Mouse (Mus musculus) CH12.LX (cell line): ENCODE results near the gene Kcnk18. TPM values are rescaled to one million over a fixed set of nuclear protein-coding genes. Genes with fewer than 3 reads are reported as not detected.

Experiments used
- DNase-seq: peaks from one replicate; pipeline ENCODE4 v3.0.0-alpha.2; 2013; ENCODE audit errors: extremely low read depth
- H3K27ac ChIP-seq: 2 replicates; pipeline ENCODE4 v1.5.1; 2012; ENCODE audit warnings: low read depth, mild to moderate bottlenecking, control low read depth, moderate library complexity; ENCODE audit not compliant: insufficient read depth
- H3K27me3 ChIP-seq: replicated peaks from 2 replicates; pipeline ENCODE3; 2012; ENCODE audit warnings: inconsistent platforms
- H3K36me3 ChIP-seq, 2 experiments: replicated peaks in 1 of 2; 2 replicates each; pipeline versions ENCODE3 to v1.6.1; 2012; ENCODE audit warnings: inconsistent platforms in 1 of 2, low read length in 1 of 2, mild to moderate bottlenecking in 1 of 2, mixed read lengths in 1 of 2, moderate library complexity in 1 of 2; ENCODE audit not compliant: control insufficient read depth in 1 of 2, insufficient read depth in 1 of 2
- H3K4me1 ChIP-seq, 2 experiments: 2 replicates each; pipeline ENCODE4 v1.6.1; 2012; ENCODE audit warnings: inconsistent platforms in 1 of 2, moderate library complexity in 1 of 2; ENCODE audit not compliant: insufficient read depth in 2 of 2, control insufficient read depth in 1 of 2
- H3K4me2 ChIP-seq: 2 replicates; pipeline ENCODE4 v1.6.1; 2012; ENCODE audit warnings: low read depth, mild to moderate bottlenecking, control low read depth; ENCODE audit not compliant: poor library complexity, insufficient read depth, severe bottlenecking
- H3K4me3 ChIP-seq, 3 experiments: fragments of 150-350 bp in 1 of 3; sonication (generic) in 1 of 3; replicated peaks in 1 of 3; 2 replicates each; pipeline versions ENCODE3 to v1.5.1; 2011 to 2012; ENCODE audit warnings: low read depth in 2 of 3, low read length in 2 of 3, mild to moderate bottlenecking in 2 of 3, moderate library complexity in 2 of 3, control low read depth in 1 of 3, improper control_type of control experiment in 1 of 3, inconsistent platforms in 1 of 3, mixed read lengths in 1 of 3; ENCODE audit not compliant: poor library complexity in 1 of 3
- H3K79me2 ChIP-seq: replicated peaks from 2 replicates; pipeline ENCODE4 v1.6.1; 2012; ENCODE audit warnings: mild to moderate bottlenecking, moderate library complexity; ENCODE audit not compliant: control insufficient read depth, poor library complexity, insufficient read depth, severe bottlenecking; ENCODE audit errors: extremely low read depth
- H3K9ac ChIP-seq: 2 replicates; pipeline ENCODE4 v1.6.1; 2012; ENCODE audit warnings: low read depth, mild to moderate bottlenecking, control low read depth, moderate library complexity; ENCODE audit not compliant: insufficient read depth
- H3K9me3 ChIP-seq: replicated peaks from 2 replicates; pipeline ENCODE3; 2012; ENCODE audit warnings: low read length, inconsistent platforms, mixed read lengths
- BHLHE40 ChIP-seq: IDR thresholded peaks from 2 replicates; pipeline ENCODE4 v1.6.1; 2011; ENCODE audit warnings: mild to moderate bottlenecking, low read depth, low read length, improper control_type of control experiment
- CHD2 ChIP-seq: IDR thresholded peaks from 2 replicates; pipeline ENCODE4 v1.6.1; 2011; ENCODE audit warnings: low read length, improper control_type of control experiment
- CTCF ChIP-seq, 2 experiments: IDR thresholded peaks in 1 of 2; conservative IDR thresholded peaks in 1 of 2; 2 replicates each; pipeline ENCODE4 v1.5.1; 2011 to 2012; ENCODE audit warnings: low read depth in 2 of 2, low read length in 2 of 2, improper control_type of control experiment in 1 of 2, inconsistent platforms in 1 of 2, mild to moderate bottlenecking in 1 of 2, moderate library complexity in 1 of 2
- IRF4 ChIP-seq: IDR thresholded peaks from 2 replicates; pipeline ENCODE4 v1.6.1; 2014; ENCODE audit warnings: low read depth, mild to moderate bottlenecking, inconsistent platforms, low read length, improper control_type of control experiment
- JUN ChIP-seq: IDR thresholded peaks from 2 replicates; pipeline ENCODE4 v1.6.1; 2011; ENCODE audit warnings: low read depth, mild to moderate bottlenecking, low read length, improper control_type of control experiment, moderate library complexity; ENCODE audit not compliant: insufficient read depth
- JUND ChIP-seq: conservative IDR thresholded peaks from 2 replicates; pipeline ENCODE4 v1.6.1; 2011; ENCODE audit warnings: low read depth, low read length, improper control_type of control experiment
- MAFK ChIP-seq: IDR thresholded peaks from 2 replicates; pipeline ENCODE4 v1.6.1; 2011; ENCODE audit warnings: low read length, improper control_type of control experiment; ENCODE audit not compliant: insufficient replicate concordance
- MAX ChIP-seq: IDR thresholded peaks from 2 replicates; pipeline ENCODE4 v1.6.1; 2011; ENCODE audit warnings: low read length, improper control_type of control experiment
- MAZ ChIP-seq: IDR thresholded peaks from 2 replicates; pipeline ENCODE4 v1.6.1; 2012; ENCODE audit warnings: low read depth, mild to moderate bottlenecking, inconsistent platforms, low read length, improper control_type of control experiment, moderate library complexity
- MEF2A ChIP-seq: IDR thresholded peaks from 2 replicates; pipeline ENCODE4 v1.6.1; 2014; ENCODE audit warnings: low read depth, mild to moderate bottlenecking, inconsistent platforms, low read length, improper control_type of control experiment, borderline replicate concordance
- MYC ChIP-seq: IDR thresholded peaks from 2 replicates; pipeline ENCODE4 v1.6.1; 2011; ENCODE audit warnings: low read depth, mild to moderate bottlenecking, improper control_type of control experiment, low read length
- POLR2A ChIP-seq: IDR thresholded peaks from 2 replicates; pipeline ENCODE4 v1.6.1; 2011; ENCODE audit warnings: low read depth, mild to moderate bottlenecking, improper control_type of control experiment, low read length
- RAD21 ChIP-seq: IDR thresholded peaks from 2 replicates; pipeline ENCODE4 v1.6.1; 2011; ENCODE audit warnings: low read depth, mild to moderate bottlenecking, low read length, improper control_type of control experiment, moderate library complexity
- SMC3 ChIP-seq: IDR thresholded peaks from 2 replicates; pipeline ENCODE4 v1.6.1; 2011; ENCODE audit warnings: low read depth, low read length, improper control_type of control experiment
- TBP ChIP-seq: conservative IDR thresholded peaks from 2 replicates; pipeline ENCODE4 v1.6.1; 2011; ENCODE audit warnings: low read depth, low read length, improper control_type of control experiment
- TCF12 ChIP-seq: IDR thresholded peaks from 2 replicates; pipeline ENCODE4 v1.6.1; 2014; ENCODE audit warnings: low read depth, mild to moderate bottlenecking, inconsistent platforms, low read length, improper control_type of control experiment
- UBTF ChIP-seq: IDR thresholded peaks from 2 replicates; pipeline ENCODE4 v1.6.1; 2012; ENCODE audit warnings: low read depth, mild to moderate bottlenecking, inconsistent platforms, low read length, improper control_type of control experiment, moderate library complexity
- USF2 ChIP-seq: conservative IDR thresholded peaks from 2 replicates; pipeline ENCODE4 v1.6.1; 2011; ENCODE audit warnings: low read depth, low read length, improper control_type of control experiment
- ZC3H11A ChIP-seq: IDR thresholded peaks from 2 replicates; pipeline ENCODE4 v1.6.1; 2012; ENCODE audit warnings: low read depth, mild to moderate bottlenecking, inconsistent platforms, low read length, improper control_type of control experiment
- ZKSCAN1 ChIP-seq: IDR thresholded peaks from 2 replicates; pipeline ENCODE4 v1.6.1; 2012; ENCODE audit warnings: low read depth, inconsistent platforms, low read length, improper control_type of control experiment, borderline replicate concordance
- ZMIZ1 ChIP-seq: IDR thresholded peaks from 2 replicates; pipeline ENCODE4 v1.6.1; 2012; ENCODE audit warnings: low read depth, mild to moderate bottlenecking, inconsistent platforms, low read length, improper control_type of control experiment
- ZNF384 ChIP-seq: IDR thresholded peaks from 2 replicates; pipeline ENCODE4 v1.6.1; 2012; ENCODE audit warnings: low read depth, low read length, improper control_type of control experiment, inconsistent platforms
- dilution Hi-C: fragments of 300-500 bp; cut with MboI; formaldehyde crosslinking; loops from 2 replicates; pipeline ENCODE4 v1.14.3; 2020; ENCODE audit warnings: low sequenced_read_pairs; ENCODE audit not compliant: extremely low pct_unique_long_range_greater_than_20kb, extremely low pct_ligation_motif_present
- in situ Hi-C: fragments of 300-500 bp; cut with MboI; formaldehyde crosslinking; loops from 3 replicates; pipeline ENCODE4 v1.14.3; 2019; ENCODE audit warnings: low sequenced_read_pairs, low pct_ligation_motif_present, low pct_unique_long_range_greater_than_20kb, mixed read lengths
- polyA plus RNA-seq: library from polyadenylated mRNA; unstranded; fragments of >175 nt; gene quantifications from 2 replicates; pipeline ENCODE4 v1.2.1, GENCODE M21; 2012; ENCODE audit warnings: low read depth; ENCODE audit not compliant: insufficient read length
- total RNA-seq, 2 experiments: library from RNA; depleted of rRNA; stranded (reverse); fragments of 300-350 nt in 1 of 2; fragments of >200 nt in 1 of 2; gene quantifications; 2 replicates each; pipeline ENCODE4 v1.2.3; 2012 to 2014

The Kcnk18 gene
- total and polyA plus RNA-seq, 3 experiments, result not detected

- H3K27ac ChIP-seq, result no peak overlapping the region
- in situ Hi-C loops (no loop called here), dilution Hi-C loops (no loop called here)
- no peaks in the 10 kb centered on the region for H3K9me3 ChIP-seq
- H3K79me2 ChIP-seq, result no peaks in the 10 kb centered on the region
- TF ChIP-seq ZMIZ1 (no peak), POLR2A (no peak), ZNF384 (no peak), MAFK (no peak), MAX (no peak), UBTF (no peak), TCF12 (no peak), ZKSCAN1 (no peak), CTCF (conservative IDR thresholded peaks at IDR 0.05 in 1 of 2, IDR thresholded peaks at IDR 0.05 in 1 of 2; ENCODE audit: low read depth in 2 of 2, low read length in 2 of 2) (no peak), JUN (no peak), RAD21 (no peak), BHLHE40 (no peak)
- TF ChIP-seq, all 38 proteins: peak for 0
- Histone ChIP-seq H3K4me1 (peaks cover 3 to 12% of the 10 kb centered on the region in 2 experiments), H3K9ac (no peak overlapping the region), H3K4me3 (no peak overlapping the region), H3K36me3 (no peaks in the 10 kb centered on the region), H3K27me3 (no peaks in the 10 kb centered on the region), H3K4me2 (peak overlapping the region; percentile 25; the same call in 1 of the 2 replicates)
- DNase-seq, result peak; percentile 19
Measured at GRCm38 (mm10) chr19:59267417-59267963, 48.5 kb downstream of the Kcnk18 start.

DNA sequence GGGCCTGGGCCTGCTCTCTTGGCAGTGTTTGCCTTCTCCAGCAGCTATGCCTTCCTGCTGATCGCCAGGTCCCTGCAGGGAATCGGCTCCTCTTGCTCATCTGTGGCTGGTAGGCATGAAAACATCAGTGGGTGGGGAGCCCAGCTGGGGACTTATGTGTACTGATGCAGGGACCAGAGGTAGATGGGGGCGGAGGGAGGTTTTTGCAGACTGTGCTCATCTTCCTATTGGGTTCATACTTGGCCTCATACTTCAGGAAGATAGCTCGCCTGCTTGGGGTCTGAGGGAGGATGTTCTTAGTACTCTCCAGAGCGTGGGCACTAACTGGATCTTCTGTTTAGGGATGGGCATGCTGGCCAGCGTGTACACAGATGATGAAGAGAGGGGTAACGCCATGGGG, 54.2 kb downstream of the Kcnk18 start:
- TF ChIP-seq MYC (no peak), BHLHE40 (no peak), USF2 (no peak), IRF4 (no peak), MAZ (no peak), RAD21 (no peak), SMC3 (no peak), TCF12 (no peak), ZC3H11A (no peak), MAX (no peak), MEF2A (no peak), ZNF384 (no peak), ZKSCAN1 (no peak), TBP (no peak), CHD2 (no peak), JUN (no peak), JUND (no peak)
- Histone ChIP-seq H3K27me3 (no peaks in the 10 kb centered on the region), H3K4me3 (no peak overlapping the region), H3K4me2 (no peak overlapping the region), H3K9me3 (no peaks in the 10 kb centered on the region), H3K4me1 (no peaks in the 10 kb centered on the region), H3K27ac (no peak overlapping the region), H3K36me3 (no peaks in the 10 kb centered on the region), H3K79me2 (no peaks in the 10 kb centered on the region), H3K9ac (no peak overlapping the region)
- dilution Hi-C loops (no loop called here), in situ Hi-C loops (no loop called here)
- no peak for DNase-seq
